Mouse (Mus musculus): ENCODE measurements around the gene Gm20388. TPM values are rescaled to one million over a fixed set of nuclear protein-coding genes. Genes with fewer than 3 reads are reported as not detected.

Gm20388 gene
- polyA plus RNA-seq, 1 experiment from 2014 or later, result not detected

DNA sequence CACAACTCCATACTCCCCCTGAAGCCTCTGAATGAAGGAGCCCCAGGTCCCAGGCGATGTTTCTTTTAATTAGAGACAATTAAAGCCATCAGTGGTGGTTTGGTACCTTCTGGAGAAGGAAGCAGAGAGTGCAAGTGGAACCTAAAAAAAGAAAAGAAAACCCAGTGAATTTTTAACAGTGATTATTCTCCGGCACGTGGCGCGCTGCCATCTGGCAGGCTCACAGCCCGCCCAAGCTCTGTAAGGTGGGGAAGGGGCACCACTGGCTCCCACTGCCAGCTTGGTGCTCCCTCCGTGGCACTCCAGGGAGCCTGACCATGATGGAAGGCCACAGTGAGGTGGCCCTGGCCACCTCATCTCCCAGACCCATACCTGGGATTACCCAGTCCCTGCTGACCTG is 522.5 kb downstream of the Gm20388 start:
- Histone ChIP-seq H3K9ac (no peak overlapping the region), H3K9me3 (peaks cover 7% of the 10 kb centered on the region), H3K27me3 (replicated peaks) (peaks cover 20% of the 10 kb centered on the region), H3K4me2 (no peak overlapping the region), H3K27ac (replicated peaks) (no peak overlapping the region), H3K36me3 (no peaks in the 10 kb centered on the region), H3K4me1 (peaks cover 17% of the 10 kb centered on the region), H3K4me3 (no peak overlapping the region)
- no peak for ATAC-seq (ENCODE audit: extremely low read depth, insufficient number of reproducible peaks, low FRiP score, low TSS enrichment)
- WGBS, result 86% methylated on average over 7 of the region's 7 CpGs

DNA sequence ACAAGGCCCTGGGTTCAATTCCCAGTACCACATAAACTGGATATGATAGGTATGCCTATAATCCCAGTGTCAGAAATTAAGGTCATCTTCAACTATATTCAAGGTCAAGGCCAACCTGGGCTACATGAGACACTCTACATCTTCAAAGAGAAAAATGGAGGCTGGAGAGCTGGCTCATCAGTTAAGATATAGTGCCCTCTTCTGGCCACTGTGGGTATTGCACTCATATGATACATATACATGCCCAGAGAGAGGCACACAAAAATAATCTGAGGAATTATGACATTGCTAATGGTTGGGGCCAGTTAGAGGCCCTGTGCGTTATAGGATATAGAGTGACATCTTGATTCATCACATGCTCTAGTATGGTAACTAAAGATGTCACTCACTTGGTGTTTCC is 523.1 kb downstream of the Gm20388 start:
- Histone ChIP-seq H3K4me3 (no peak overlapping the region), H3K4me2 (no peak overlapping the region), H3K4me1 (peaks cover 19% of the 10 kb centered on the region), H3K36me3 (no peaks in the 10 kb centered on the region), H3K27ac (replicated peaks) (no peak overlapping the region), H3K9ac (no peak overlapping the region), H3K27me3 (replicated peaks) (peaks cover 25% of the 10 kb centered on the region), H3K9me3 (peaks cover 7% of the 10 kb centered on the region)
- WGBS, result 97% methylated on average over 1 of the region's 1 CpGs
- ATAC-seq (ENCODE audit: extremely low read depth, insufficient number of reproducible peaks, low FRiP score, low TSS enrichment), result no peak

DNA sequence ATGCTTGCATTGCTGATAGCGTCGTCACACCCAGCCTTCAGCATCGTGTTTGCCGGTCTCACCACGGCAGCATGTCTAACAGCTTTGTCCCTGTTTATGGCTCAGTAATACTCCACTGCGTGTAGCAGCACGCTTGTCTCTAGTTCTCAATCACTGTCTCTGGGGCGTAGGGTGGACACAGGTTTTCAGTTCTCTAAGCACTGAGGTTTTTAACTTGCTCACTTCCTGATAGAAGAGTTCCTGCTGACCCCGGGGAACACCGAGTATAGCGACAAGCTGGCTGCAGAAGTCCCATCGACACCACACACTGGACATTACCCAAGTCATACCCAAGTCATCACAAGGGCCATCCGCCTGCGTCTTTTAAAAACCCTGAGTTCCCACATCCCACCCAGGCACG is 525.1 kb downstream of the Gm20388 start:
- Histone ChIP-seq H3K4me2 (no peak overlapping the region), H3K27ac (replicated peaks) (no peak overlapping the region), H3K9me3 (peaks cover 7% of the 10 kb centered on the region), H3K27me3 (replicated peaks) (peaks cover 30% of the 10 kb centered on the region), H3K9ac (no peak overlapping the region), H3K36me3 (no peaks in the 10 kb centered on the region), H3K4me3 (no peak overlapping the region), H3K4me1 (peaks cover 34% of the 10 kb centered on the region)
- no peak for ATAC-seq (ENCODE audit: extremely low read depth, insufficient number of reproducible peaks, low FRiP score, low TSS enrichment)
- 85% methylated on average over 15 of the region's 15 CpGs for WGBS

DNA sequence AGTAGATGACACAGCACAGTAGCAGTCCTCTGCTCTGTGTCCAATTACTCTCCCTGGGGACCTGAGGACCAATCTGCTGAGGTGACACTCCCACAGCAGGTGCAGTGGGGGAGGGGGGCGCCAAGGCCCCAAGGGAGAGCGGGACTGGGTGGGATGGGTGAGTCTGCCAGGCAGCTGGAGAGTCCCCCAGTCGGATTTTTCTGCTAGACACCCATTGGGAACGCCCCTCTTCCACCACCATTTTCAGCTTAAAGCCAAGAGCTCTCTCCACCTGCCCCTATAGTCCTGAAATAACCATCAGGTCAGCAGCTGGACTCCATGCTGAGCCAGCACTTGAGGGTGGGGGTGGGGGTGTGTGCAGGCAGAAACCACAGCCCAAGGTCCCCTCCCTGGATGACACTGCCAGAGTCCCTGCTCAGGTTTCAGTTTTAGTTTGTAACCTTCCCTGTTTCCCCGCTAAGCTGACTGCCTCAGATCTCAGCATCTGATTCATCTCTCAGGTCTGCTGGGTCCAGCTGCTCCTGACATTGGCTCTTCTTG is 525.9 kb downstream of the Gm20388 start:
- no peak overlapping the region for H3K9ac ChIP-seq
- no peak overlapping the region for H3K27ac ChIP-seq (replicated peaks)
- 55% methylated on average over 5 of the region's 5 CpGs for WGBS

DNA sequence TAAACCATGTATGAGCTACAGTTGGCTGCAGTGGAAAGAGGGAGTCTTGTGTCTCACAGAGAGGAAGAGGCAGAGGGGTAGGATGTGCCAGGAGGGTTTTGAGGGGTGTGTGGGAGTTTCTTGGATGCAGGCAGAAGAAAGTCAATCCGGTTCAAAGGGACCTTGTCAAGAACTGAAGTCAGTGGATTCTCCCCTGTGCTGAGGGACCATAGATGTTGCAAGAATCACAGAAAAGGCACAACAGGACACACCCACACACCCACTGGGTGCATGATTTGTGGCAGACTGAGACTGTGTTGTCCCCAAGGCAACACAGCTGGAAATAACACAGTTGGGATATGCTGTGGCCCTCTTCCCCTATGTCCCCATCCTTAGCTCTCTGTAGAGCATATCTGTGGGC is 526.6 kb downstream of the Gm20388 start:
- Histone ChIP-seq H3K9ac (no peak overlapping the region), H3K27me3 (replicated peaks) (peaks cover 30% of the 10 kb centered on the region), H3K4me1 (peaks cover 48% of the 10 kb centered on the region), H3K4me3 (no peak overlapping the region), H3K36me3 (no peaks in the 10 kb centered on the region), H3K4me2 (no peak overlapping the region), H3K27ac (replicated peaks) (no peak overlapping the region), H3K9me3 (peaks cover 7% of the 10 kb centered on the region)
- 85% methylated on average over 1 of the region's 1 CpGs for WGBS
- no peak for ATAC-seq (ENCODE audit: extremely low read depth, insufficient number of reproducible peaks, low FRiP score, low TSS enrichment)

More for the DNA sequence above, 525.9 kb downstream of the Gm20388 start:
- no peak for ATAC-seq (ENCODE audit: extremely low read depth, insufficient number of reproducible peaks, low FRiP score, low TSS enrichment)
- H3K4me1 ChIP-seq, result peaks cover 42% of the 10 kb centered on the region
- H3K4me3 ChIP-seq, result no peak overlapping the region
- no peaks in the 10 kb centered on the region for H3K36me3 ChIP-seq
- peaks cover 7% of the 10 kb centered on the region for H3K9me3 ChIP-seq
- no peak overlapping the region for H3K4me2 ChIP-seq
- peaks cover 30% of the 10 kb centered on the region for H3K27me3 ChIP-seq (replicated peaks)

DNA sequence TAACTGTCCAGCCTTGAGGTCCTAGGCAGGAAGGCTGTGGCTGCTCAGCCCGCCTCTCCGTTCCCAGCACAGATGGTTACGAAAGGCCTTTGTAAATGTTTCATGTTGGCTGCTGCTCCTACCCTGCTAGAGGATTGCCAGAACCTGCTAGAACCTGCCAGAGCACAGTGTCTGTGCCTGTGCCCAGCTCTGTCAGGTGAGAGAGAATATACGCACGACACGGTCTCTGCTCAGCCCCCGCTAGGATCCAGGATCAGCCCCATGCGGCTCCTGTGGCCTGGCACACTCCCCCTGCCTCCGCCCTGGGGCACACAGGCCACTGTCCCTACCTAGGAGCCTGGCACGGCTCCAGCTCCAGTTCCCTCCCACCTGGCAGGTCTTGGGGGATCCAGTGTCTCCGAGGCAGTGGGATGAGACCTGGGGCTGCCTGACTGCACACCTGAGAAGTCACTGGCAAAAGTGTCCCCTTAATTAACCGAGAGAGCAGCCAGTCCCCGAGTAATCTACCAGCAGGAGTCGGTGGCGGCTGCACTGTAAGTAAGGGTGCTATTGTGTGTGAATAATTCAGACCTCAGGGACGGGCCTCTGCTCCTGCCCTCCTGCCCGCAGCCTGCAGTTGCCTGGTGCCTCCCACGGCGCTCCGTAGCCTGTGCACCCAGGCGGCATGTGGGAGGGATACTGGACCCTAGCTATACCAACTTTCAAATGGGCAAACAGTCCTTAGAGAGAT is 527.2 kb downstream of the Gm20388 start:
- WGBS, result 83% methylated on average over 21 of the region's 21 CpGs
- H3K9ac ChIP-seq, result no peak overlapping the region
- H3K27ac ChIP-seq (replicated peaks), result no peak overlapping the region

DNA sequence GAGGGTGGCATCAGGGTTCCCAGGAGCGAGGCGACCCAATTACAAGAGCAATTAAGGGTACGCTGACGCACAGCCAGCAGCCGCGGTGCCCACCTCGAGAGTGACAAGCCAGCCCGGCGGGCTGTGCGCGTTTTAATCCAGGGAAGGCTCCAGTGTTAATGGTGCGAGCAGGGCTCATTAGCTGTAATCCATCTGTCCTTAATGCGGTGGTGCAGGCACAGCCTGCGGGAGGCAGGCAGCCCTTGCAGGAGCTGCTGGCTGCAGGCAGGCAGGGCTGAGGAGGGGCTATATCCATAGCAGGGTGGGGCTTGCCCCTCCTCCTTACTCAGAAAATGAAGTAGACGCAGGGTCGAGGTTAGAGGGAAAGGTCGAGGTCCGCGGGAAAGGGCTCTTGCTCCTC is 528.7 kb downstream of the Gm20388 start:
- 24% methylated on average over 19 of the region's 19 CpGs for WGBS
- peaks cover 50% of the 10 kb centered on the region for H3K4me1 ChIP-seq
- H3K27ac ChIP-seq (replicated peaks), result no peak overlapping the region
- 0 out of 2 replicates have a peak overlapping the region, but pooled peaks have one; percentile 7 for H3K4me2 ChIP-seq
- no peaks in the 10 kb centered on the region for H3K9me3 ChIP-seq
- no peaks in the 10 kb centered on the region for H3K36me3 ChIP-seq
- H3K9ac ChIP-seq, result 0 out of 2 replicates have a peak overlapping the region, but pooled peaks have one; percentile 54
- peaks cover 30% of the 10 kb centered on the region for H3K27me3 ChIP-seq (replicated peaks)
- ATAC-seq (ENCODE audit: extremely low read depth, insufficient number of reproducible peaks, low FRiP score, low TSS enrichment), result no peak
- no peak overlapping the region for H3K4me3 ChIP-seq

More for the DNA sequence above, 527.2 kb downstream of the Gm20388 start:
- peaks cover 49% of the 10 kb centered on the region for H3K4me1 ChIP-seq
- peaks cover 7% of the 10 kb centered on the region for H3K9me3 ChIP-seq
- ATAC-seq (ENCODE audit: extremely low read depth, insufficient number of reproducible peaks, low FRiP score, low TSS enrichment), result no peak
- no peaks in the 10 kb centered on the region for H3K36me3 ChIP-seq
- peaks cover 30% of the 10 kb centered on the region for H3K27me3 ChIP-seq (replicated peaks)
- no peak overlapping the region for H3K4me2 ChIP-seq
- H3K4me3 ChIP-seq, result no peak overlapping the region

DNA sequence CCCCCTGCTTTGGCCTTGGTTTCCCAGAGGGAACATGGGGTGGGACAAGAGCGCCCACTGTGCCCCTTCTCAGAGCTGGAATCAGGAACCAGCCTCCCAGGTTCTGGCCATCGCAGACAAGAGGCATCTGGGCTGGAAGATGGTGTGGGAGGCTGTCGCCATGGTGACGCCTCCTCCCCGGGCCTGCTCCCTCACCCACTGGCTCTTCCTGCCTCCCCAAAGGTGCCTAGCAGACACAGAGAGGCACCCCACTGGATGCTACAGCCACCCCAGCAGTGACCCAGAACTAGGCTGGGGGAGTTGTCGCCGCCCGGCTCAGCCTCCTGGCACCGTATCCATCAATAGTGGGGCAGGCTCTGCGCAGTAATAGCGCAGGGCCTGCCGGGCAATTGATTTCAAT is 530.1 kb downstream of the Gm20388 start:
- Histone ChIP-seq H3K4me1 (peaks cover 50% of the 10 kb centered on the region), H3K27ac (replicated peaks) (no peak overlapping the region), H3K27me3 (replicated peaks) (peaks cover 30% of the 10 kb centered on the region), H3K9ac (no peak overlapping the region), H3K36me3 (no peaks in the 10 kb centered on the region), H3K4me2 (no peak overlapping the region), H3K9me3 (no peaks in the 10 kb centered on the region), H3K4me3 (no peak overlapping the region)
- WGBS, result 87% methylated on average over 12 of the region's 12 CpGs
- ATAC-seq (ENCODE audit: extremely low read depth, insufficient number of reproducible peaks, low FRiP score, low TSS enrichment), result no peak

DNA sequence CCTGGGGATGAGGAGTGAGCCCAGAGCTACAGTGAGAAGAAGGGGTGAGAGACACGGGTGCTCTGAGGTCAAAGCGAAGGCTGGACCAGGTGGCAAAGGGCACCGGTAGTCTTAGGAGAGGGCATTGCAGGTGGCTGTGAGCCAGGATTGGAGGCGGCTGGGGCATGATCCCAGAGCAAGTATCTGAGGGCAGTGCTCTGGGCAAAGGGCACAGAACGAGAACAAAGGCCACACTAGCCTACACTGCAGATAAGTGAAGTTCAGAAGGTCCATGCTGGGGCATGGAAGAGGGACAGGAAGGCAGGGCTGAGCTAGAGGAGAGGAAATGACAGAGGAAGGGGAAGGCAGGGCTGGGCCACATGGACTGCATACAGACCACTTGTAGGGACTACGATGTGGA is 531.0 kb downstream of the Gm20388 start:
- Histone ChIP-seq H3K4me2 (no peak overlapping the region), H3K27me3 (replicated peaks) (peaks cover 24% of the 10 kb centered on the region), H3K36me3 (no peaks in the 10 kb centered on the region), H3K9me3 (no peaks in the 10 kb centered on the region), H3K9ac (peak overlapping the region; percentile 48), H3K4me3 (no peak overlapping the region), H3K27ac (replicated peaks) (0 out of 2 replicates have a peak overlapping the region, but pooled peaks have one; percentile 26), H3K4me1 (peaks cover 45% of the 10 kb centered on the region)
- no peak for ATAC-seq (ENCODE audit: extremely low read depth, insufficient number of reproducible peaks, low FRiP score, low TSS enrichment)
- WGBS, result 55% methylated on average over 6 of the region's 6 CpGs

DNA sequence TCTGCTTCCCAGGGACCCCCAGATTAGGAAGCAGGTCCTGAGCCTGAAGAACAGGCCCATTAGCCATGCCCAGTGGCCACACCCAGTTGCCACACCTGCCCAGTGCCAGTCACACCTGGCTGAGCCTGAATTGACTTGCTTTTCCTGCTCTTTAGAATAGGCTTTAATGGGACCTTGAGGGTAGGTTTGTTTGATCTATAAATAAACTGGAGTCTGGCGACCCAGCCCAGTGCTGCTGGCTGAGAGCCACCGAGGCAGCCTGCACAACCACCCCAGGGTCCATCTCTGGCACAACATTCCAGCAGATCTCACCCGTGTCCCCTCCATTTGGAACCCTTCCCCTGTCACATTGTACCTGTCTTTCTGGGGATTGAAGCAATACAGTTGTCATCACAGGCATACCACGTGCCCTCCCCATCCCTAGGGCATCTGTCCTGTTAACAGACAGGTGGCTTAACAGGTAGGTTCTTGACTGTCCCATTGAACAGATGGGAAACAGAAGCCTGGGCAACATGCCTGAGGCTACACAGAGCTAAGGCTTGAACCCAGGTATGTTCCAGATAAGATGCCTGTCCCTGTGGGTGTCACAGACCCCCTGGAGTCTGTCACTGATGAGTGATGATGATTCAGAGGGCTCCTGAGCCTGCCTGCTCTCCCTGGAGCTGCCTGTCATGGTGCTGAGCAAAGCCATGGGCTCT is 531.8 kb downstream of the Gm20388 start:
- Histone ChIP-seq H3K27me3 (replicated peaks) (peaks cover 18% of the 10 kb centered on the region), H3K4me2 (no peak overlapping the region), H3K36me3 (no peaks in the 10 kb centered on the region), H3K9me3 (no peaks in the 10 kb centered on the region), H3K4me1 (peaks cover 41% of the 10 kb centered on the region), H3K9ac (peak overlapping the region; percentile 48), H3K27ac (replicated peaks) (peak overlapping the region; percentile 26; the same call in 1 of the 2 replicates), H3K4me3 (no peak overlapping the region)
- no peak for ATAC-seq (ENCODE audit: extremely low read depth, insufficient number of reproducible peaks, low FRiP score, low TSS enrichment)
- 26% methylated on average over 4 of the region's 4 CpGs for WGBS

DNA sequence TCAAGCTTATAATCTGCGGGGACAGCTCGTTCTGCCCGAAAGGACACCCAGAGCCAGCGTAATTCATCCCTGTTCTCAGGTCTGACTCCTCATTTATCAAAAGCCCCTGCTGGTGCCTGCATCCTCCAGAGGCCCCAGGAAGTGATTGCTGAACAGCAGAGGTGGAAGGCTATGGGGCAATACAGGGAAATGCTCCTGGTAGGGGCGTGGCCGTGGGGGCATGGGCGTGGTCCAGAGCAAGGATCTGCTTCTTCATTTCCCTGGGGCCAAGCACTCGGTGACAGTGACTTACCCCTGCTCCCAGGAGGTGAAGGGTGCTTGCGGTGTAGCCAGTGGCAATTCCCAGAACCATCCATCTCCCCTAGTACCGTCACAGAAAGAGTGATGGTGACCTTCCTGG is 534.6 kb downstream of the Gm20388 start:
- Histone ChIP-seq H3K4me1 (peaks cover 40% of the 10 kb centered on the region), H3K4me3 (no peak overlapping the region), H3K9me3 (no peaks in the 10 kb centered on the region), H3K27me3 (replicated peaks) (no peaks in the 10 kb centered on the region; the same call in 1 of the 2 replicates), H3K27ac (replicated peaks) (no peak overlapping the region), H3K4me2 (no peak overlapping the region), H3K36me3 (no peaks in the 10 kb centered on the region), H3K9ac (no peak overlapping the region)
- whole genome bisulfite sequencing, result 57% methylated on average over 10 of the region's 10 CpGs
- no peak for ATAC-seq (ENCODE audit: extremely low read depth, insufficient number of reproducible peaks, low FRiP score, low TSS enrichment)

Data from heart, embryonic 13.5 days (tissue).